Mouse (Mus musculus) thymus, postnatal 36 days (tissue): Measurements from ENCODE around the gene Mcf2l.

ENCODE experiments used
- DNase-seq, 2 experiments: peaks; one replicate each; pipeline ENCODE4 v3.0.0; 2022; ENCODE audit warnings: mixed read lengths in 2 of 2

Mcf2l gene

DNA sequence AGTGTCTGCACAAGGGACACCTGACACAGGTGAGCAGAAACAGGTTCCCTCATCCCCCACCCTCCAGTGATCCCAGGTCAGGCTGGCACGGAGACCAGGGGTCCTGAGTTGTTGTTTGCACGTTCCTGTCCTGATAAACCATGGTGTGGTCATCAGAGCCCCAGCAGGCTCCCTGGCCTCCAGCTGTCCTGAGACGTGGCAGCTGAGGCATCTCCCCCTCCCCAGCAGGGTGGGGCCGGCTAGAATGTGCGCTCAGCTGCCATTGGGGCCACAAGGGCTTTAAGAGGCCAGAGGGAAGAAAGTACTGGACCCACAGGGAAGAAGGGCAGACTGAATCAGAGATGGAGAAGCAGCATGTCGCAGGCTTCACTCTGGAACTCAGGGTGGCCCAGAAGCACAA is 79.1 kb downstream of the Mcf2l start:
- DNase-seq: no peak

DNA sequence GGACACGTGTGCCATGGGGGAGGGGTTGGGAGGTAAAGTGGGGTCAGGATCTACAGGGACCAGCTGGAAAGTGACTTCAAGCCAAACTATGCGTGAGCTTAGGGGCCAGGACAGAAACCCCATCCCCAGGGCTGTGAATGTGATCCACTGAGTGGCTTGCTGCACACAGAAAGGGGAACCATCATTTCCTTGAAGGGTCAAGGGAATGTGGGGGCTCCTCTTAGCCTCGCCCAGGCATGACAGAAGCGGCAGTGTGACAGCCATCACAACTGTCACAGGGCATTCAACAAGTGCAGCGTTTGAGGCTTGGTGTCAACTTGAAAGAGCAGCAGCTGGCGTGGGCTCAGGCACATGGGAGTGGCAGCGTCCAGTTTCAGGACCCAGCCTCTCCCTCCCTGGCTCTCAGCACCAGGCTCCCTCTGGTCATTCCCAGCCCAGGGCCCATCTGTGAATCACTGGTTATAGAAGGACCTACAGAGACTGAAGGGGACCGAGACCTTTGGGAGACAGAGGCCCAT is 81.8 kb downstream of the Mcf2l start:
- no peak for DNase-seq

DNA sequence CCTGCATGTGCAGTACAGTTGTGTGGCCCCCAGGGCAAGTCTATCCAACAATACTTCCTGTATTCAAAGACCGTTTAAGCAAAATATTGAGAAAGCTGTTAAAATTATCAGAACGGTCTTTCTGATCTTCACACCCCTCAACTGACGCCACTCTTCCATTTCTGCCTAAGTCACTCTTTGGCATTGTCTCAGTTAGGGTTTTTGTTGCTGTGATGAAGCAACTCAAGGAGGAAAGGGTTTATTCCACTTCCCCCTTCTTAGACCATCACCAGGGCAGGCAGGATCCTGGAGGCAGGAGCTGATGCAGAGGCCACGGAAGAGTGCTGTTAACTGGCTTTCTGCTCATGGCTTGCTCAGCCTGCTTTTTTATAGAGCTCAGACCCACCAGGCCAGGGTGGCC is 82.3 kb downstream of the Mcf2l start:
- DNase-seq: no peak

GRCm38 (mm10) chr8:12956941-12957340 is 83.3 kb downstream of the Mcf2l start:
- DNase-seq: peak; percentile 36 to 64

- DNase-seq: no peak
Observed at GRCm38 (mm10) chr8:12957419-12957818, 83.8 kb downstream of the Mcf2l start.

- DNase-seq: no peak
Observed at GRCm38 (mm10) chr8:12960609-12961008, 87.0 kb downstream of the Mcf2l start.

DNA sequence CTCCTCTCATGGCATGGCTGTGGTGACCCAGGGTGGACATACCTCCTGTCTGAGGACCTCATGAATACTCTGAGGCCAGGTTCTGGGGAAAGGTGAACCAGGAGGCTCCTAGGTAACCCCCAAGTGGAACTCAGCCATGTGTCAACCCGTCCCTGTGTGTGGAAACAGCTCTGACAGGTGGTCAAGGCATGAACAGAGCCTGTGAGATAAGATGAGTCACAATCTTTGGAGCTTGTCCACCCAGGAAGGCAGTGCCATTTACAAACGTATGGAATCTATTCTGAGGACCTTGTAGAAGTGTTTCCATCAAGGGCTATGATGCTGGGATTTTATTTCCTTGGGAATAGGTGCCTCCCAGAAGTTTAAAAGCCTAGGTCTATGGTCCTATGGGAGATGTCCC is 87.6 kb downstream of the Mcf2l start:
- no peak for DNase-seq

DNA sequence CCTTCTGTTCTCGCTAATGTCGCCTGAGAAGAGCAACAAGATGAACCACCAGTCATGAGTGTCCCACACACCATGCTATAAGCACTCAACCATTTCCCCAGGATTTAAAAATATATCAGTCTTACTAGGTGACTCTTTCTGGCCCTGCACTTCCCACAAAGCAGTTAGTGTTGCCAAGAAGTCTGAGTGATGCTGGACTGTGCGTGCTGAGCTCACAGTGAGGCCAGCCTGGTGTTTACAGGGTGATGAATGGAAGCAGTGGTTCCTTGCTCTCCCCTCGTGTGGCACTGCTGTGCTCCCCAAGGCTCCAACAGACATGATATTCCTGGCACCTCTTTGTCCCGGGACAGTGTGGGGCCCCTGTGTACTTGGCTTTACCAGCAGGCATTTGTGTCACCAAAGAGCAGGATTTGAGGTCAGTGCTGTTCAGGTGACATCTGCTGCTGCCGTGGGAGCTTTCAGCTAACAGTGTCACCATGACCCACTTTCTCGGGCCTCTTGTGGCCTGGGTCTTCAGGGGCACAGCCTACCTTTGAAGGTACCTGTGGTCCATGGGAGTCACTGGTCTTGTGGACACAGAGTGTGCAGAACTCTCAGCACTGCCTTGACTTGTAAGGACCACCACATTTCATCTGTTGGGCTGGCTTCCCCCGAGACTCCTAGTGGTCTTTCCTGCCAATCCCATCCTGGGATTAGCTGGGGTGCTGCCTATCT is 88.4 kb downstream of the Mcf2l start:
- DNase-seq: no peak

DNA sequence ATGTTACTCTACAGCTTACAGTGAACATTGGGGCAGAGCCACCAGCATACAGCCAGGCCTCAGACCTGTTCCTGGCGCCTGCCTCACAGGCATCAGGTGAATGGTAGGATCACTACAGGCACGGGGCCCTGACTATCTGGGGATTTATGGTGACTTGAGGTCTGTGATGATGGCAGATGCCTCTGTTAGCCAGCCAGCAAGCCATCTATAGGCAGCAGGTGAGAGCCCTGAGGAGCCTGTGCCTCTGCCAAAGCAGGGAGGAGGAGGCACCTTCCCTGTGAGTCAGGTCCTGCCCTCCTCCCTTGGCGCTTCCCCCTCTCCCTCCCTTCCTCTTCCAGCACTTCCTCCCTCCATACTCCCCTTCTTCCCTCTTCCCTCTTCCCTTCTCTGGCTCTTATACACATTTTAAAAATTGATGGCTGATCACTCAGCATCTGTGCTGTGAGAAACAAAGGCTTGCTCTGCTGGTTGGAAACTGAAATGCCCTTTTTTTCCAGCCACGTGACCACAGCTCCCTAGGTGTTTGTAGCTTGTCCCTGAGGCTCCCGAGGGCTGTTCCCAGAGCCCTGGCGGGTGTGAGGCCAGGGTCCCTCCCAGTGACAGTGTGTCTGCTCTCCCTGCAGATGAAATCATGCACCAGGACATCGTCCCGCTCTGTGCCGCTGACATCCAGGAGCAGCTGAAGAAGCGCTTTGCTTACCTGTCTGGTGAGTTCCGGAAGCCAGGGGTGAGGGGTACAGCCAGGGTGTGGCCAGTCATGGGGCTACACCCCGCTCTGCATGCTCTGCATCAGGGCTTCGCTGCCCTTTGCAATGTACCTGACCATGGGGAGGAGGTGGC is 89.2 kb downstream of the Mcf2l start:
- no peak for DNase-seq

DNA sequence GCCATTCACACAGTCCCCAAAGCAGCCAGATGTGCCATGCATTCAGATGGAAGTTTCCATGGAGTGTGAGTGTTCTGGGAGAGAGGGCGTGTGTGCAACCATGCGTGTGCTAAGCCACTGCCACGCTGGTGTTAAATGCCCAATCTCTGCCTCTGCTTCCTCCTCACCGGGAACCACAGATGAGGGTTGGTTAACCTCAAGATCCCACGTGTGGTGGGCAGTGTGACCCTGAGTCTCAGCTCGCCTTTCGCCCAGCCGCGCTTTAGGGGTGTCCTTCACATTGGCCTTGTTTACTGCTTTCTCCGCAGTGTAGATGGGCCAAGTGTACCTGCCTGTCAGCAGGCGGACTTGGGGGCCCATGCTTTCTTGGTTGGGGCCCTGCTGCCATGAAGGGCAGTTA is 102.7 kb downstream of the Mcf2l start:
- DNase-seq: no peak

DNA sequence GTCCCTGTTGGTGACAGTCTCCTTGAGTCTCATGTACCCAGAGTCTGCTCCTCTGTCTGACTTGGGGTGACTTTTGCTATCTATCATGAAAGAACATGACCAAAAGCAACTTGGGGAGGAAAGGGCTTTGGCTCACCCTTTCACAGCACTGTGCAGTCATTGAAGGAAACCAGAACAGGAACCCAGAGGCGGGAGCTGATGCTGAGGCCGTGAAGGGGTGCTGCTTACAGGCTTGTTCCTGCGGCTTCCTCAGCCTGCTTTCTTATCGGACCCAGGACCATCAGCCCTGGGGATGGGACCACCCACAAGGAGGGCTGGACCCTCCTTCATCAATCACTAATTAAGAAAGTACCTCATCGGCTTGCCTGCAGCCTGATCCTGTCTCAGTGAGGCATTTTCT is 103.1 kb downstream of the Mcf2l start:
- no peak for DNase-seq

DNA sequence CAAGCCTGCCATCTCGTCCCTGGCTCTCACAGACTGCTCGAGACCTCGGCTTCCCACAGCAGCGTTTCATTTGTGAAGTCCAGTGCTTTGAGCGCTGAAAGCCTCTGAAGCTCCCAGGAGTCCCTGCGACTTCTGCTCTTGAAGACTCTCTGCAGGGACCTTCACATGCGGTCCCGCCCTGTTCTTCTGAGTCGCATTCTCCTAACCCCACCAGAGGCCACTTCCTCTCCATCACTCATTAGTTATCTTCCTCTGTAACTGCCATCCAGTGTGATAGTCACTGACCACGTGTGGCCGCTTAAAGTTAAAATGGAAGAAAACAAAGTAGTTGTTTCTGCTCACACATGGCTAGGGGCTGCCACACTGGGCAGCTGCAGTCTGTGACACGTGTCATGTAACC is 103.7 kb downstream of the Mcf2l start:
- no peak for DNase-seq

DNA sequence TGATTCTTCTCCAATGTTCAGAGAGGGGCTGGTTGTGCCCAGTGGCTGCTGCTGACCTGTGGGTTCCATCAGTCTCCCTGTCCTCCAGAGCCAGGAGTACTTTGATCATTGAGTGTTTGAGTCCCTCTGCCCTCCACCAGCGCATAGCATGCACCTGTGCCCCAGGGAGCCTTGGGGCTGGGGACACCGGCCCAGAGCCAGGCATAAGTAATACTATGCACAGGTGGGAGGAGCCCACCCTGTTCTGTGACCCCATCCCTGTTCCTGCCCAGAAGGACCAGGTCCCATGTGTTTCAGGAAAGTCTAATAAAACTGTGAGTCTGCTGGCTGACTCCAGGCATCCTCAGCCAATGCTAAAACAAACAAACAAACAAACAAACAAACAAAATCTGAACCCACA is 104.7 kb downstream of the Mcf2l start:
- no peak for DNase-seq

DNA sequence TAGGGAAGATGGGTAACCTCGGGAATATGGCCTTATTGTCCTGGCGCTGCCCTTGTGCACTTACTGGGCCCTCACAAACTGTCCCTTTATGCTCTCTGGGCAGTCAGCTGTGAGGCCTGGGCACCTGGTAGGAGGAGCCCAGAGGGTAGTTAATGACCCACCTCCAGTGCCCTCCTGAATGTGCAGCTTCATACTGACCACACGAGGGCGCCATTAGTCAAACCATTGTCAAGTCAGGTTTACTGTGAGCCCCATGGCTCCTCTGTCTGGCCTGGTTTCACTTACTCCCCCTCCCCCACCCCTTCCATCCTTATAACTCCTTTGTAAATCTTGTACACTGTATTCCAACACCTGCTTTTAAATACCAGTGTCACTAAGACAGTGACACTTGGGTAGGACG is 105.1 kb downstream of the Mcf2l start:
- peak; percentile 42 to 44 for DNase-seq

DNA sequence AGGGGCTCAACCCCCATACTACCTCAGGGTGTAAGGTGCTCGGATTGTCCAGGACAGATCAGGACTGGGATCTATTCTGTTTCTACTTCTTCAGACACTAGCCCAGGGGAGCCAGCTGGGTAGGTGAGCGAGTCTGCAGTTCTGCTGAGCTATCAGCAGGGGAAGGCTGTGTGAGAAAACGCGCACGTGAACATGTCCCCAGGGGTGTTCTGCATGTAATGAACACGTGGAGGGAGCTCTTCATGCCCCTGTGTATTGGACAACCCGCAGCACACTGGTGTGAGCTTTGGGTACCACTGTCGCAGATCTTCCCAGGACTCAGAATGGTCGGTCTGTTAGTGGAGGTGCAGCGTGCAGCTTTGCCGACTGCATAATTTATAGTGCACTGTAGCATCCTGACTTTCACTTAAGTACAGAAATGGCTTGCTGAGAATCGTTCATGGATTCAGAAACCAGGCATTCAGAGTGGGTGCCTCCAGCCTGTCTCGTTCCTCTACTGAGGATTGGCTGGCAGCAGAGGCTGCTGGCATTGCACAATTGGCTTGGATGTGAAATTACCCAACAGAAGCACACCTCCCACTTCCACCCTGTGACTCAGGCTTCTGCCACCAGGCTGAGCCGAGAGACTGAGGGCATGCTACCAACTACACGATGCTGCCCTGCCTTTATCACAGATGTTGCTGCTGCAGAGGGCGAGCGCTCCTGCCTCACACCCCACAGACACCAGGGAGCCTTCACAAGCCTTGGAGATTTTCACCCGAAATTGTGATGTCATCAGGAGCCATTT is 110.3 kb downstream of the Mcf2l start:
- no peak for DNase-seq

GRCm38 (mm10) chr8:12984601-12985243 is 111.1 kb downstream of the Mcf2l start:
- no peak for DNase-seq

DNA sequence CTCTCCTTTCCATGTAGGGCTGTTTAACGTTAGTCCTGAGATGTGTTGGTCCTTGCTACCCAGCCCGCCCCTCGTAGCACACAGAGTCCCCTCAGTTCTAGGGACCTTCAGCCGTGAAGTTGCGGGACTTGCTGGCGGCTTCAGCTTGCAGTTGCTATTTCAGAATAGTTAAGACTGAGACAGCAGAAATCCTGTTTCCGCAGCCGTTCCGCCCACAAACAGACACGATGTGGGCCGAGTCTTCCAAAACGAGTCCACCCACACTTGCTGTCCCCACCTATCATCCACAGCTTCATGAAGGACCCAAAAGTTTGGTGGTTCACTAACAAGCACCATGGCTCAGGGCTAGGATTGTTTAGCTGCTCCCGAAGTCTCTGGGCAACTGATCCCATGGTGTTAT is 111.7 kb downstream of the Mcf2l start:
- DNase-seq: no peak

- no peak for DNase-seq
Observed at GRCm38 (mm10) chr8:12987571-12987970, 114.0 kb downstream of the Mcf2l start.

DNA sequence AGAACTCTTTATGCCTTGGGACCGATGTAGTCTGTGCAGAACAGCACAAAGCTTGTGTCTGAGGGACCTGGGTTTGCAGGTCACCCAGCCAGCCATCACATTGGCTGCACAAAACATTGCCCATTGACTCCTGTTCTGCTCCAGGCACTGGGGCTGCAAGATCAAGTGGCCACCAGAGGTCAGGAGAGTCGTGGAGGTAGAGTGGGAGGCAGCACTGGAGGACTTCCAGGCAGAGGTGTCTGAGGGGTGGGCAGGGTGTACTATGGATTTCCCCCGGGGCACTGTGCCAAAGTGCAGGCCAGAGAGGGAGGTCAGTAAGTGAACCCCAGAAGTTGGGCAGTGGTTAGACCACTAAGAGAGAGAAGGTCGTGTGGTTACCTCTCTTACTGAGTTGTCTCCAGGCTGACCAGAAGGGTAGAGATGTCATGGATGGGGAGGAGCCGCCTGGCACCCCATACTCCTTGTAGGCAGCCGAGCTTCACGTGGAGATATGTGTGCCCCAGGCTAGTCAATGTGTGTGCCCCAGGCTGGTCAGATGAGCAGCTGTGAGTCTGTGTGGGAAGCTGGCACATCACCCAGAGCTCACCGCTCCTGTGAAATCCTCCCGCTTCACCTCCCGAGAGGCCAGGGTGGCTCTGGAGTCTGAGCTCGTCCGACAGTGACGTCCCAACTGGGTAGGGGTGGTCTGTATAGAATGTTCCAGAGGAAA is 115.3 kb downstream of the Mcf2l start:
- DNase-seq: no peak

DNA sequence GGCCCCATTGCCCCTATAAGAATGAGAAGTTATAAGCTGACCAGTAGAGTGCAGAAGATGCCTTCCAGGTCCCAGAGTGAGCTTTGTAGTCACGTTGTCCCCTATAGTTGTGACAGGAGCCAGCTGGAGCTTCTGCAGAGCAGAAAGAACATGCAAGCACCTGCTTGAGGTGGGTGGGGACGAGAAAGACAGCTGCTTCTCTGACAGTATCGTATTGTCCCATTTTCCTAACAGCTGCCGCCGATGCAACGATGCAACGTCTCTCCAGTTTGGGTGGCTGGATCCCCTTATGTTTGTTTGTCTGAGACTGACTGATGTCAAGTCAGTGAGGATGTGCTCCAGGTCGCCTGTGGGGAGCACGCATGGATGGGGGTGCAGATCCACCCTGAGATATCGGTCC is 117.8 kb downstream of the Mcf2l start:
- no peak for DNase-seq

DNA sequence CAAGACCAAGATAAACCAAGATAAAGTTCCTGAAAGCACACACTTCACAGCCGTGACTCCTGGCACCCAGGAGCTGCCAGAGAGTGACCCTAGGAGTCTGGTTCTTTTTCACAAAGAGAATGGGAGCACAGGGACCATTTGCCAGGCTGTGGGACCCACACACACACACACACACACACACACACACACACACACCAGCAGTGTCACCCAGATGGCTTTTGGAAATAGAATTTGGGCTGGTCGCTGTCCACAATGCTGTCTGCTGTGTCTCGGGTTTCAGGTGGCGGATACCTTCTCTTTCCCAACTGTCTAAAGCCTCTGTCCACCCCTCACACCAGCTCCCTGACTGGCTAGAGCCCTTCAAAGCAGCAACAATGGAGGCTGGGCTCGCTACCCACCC is 120.9 kb downstream of the Mcf2l start:
- no peak for DNase-seq

GRCm38 (mm10) chr8:12995481-12995880 is 121.9 kb downstream of the Mcf2l start:
- no peak for DNase-seq
